Mouse (Mus musculus): ENCODE results near the gene Glyat. TPM values are rescaled to one million over a fixed set of nuclear protein-coding genes. Genes with fewer than 3 reads are reported as not detected.

Gene Glyat
- total RNA-seq, 2 experiments from 2014 or later = not detected

GRCm38 (mm10) chr19:12684638-12685037, 51.5 kb downstream of the Glyat start:
- ATAC-seq (replicated peaks; ENCODE audit: poor library complexity) = no peak

- ATAC-seq (replicated peaks; ENCODE audit: poor library complexity) = no peak
These were observed 52.1 kb downstream of the Glyat start for GRCm38 (mm10) chr19:12685231-12685630.

DNA sequence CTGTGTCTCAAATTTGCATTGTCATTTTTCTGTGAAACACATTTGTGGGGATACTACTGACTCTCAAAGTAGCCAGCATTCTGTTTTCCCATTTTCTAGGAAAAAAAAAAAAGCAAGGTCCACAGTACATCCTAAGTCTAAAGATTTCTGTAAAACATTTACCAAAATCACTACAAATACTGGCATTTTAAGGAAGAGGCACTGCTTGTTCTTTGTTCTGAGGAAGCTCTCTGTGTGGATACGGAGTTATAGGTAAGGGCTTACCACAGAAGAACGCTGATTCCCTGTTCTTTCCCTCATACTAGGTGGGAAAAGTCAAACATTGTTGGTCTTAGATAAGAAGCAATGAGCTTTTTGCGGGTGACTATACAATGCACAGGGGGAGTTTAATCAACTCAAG, 62.5 kb downstream of the Glyat start, which contains the start of gene Keg1:
Keg1 (plus strand) TSS at position 197 of the 400 bp plus-strand sequence.
- ATAC-seq (replicated peaks; ENCODE audit: poor library complexity) = no peak

DNA sequence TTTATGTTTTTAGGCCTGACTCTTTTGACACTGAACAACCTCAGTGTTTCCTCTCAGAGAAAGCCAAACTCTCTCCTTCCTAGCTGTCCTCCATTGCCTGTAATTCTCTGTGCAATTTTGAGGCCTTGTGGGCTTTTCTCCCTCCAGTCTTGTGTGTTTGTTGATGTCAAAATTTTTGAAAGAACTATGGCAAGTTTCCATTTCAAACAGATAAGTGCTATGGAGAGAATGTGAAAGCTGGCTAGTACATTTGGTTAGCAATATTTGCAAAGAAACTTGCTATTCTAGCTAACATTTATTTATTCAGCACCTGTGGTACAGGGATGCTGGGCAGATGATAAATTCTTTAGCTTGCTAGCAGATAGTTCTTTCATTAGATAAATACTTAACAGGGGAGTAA, 63.1 kb downstream of the Glyat start:
- ATAC-seq (replicated peaks; ENCODE audit: poor library complexity) = no peak

Other genes with a start within 250 kb of the Glyat start
- gene Olfr1440, start 246.0 kb upstream of the Glyat start, total RNA-seq (2015) = not detected in 2 replicates
- not detected in 2 replicates for gene Olfr1440, start 246.0 kb upstream of the Glyat start, total RNA-seq (2017)
- not detected in 2 replicates for gene Olfr1441, start 215.9 kb upstream of the Glyat start, total RNA-seq (2015)
- gene Olfr1441, start 215.9 kb upstream of the Glyat start, total RNA-seq (2017) = not detected in 2 replicates
- not detected in 2 replicates for gene Pfpl, start 205.4 kb upstream of the Glyat start, total RNA-seq (2015)
- not detected in 2 replicates for gene Pfpl, start 205.4 kb upstream of the Glyat start, total RNA-seq (2017)
- gene Mpeg1, start 172.5 kb upstream of the Glyat start, total RNA-seq (2015) = 74.6 and 105 TPM in 2 replicates
- 41.8 and 52.4 TPM in 2 replicates for gene Mpeg1, start 172.5 kb upstream of the Glyat start, total RNA-seq (2017)
- gene Dtx4, start 131.9 kb upstream of the Glyat start, total RNA-seq (2015) = 41.4 and 46.5 TPM in 2 replicates
- 38.9 and 39.0 TPM in 2 replicates for gene Dtx4, start 131.9 kb upstream of the Glyat start, total RNA-seq (2017)
- gene Fam111a, start 87.6 kb upstream of the Glyat start, total RNA-seq (2015) = 193 and 210 TPM in 2 replicates
- 232 and 248 TPM in 2 replicates for gene Fam111a, start 87.6 kb upstream of the Glyat start, total RNA-seq (2017)
- not detected in 2 replicates for gene Gm4952, start 33.3 kb upstream of the Glyat start, total RNA-seq (2015)
- gene Gm4952, start 33.3 kb upstream of the Glyat start, total RNA-seq (2017) = not detected in 2 replicates
- not detected in 2 replicates for gene Olfr1442, start 37.1 kb downstream of the Glyat start, total RNA-seq (2015)
- not detected in 2 replicates for gene Olfr1442, start 37.1 kb downstream of the Glyat start, total RNA-seq (2017)
- gene Olfr1443, start 44.8 kb downstream of the Glyat start, total RNA-seq (2015) = not detected in 2 replicates
- not detected in 2 replicates for gene Olfr1443, start 44.8 kb downstream of the Glyat start, total RNA-seq (2017)
- gene Keg1, start 62.5 kb downstream of the Glyat start, total RNA-seq (2015) = not detected in 2 replicates
- gene Keg1, start 62.5 kb downstream of the Glyat start, total RNA-seq (2017) = not detected in 2 replicates
- gene Cntf, start 132.3 kb downstream of the Glyat start, total RNA-seq (2015) = 5.2 and 5.9 TPM in 2 replicates
- gene Cntf, start 132.3 kb downstream of the Glyat start, total RNA-seq (2017) = 1.1 and 3.0 TPM in 2 replicates
- 70.4 and 79.9 TPM in 2 replicates for gene Zfp91, start 162.8 kb downstream of the Glyat start, total RNA-seq (2015)
- 85.2 and 92.8 TPM in 2 replicates for gene Zfp91, start 162.8 kb downstream of the Glyat start, total RNA-seq (2017)
- gene Lpxn, start 162.9 kb downstream of the Glyat start, total RNA-seq (2015) = 4.6 and 9.2 TPM in 2 replicates
- gene Lpxn, start 162.9 kb downstream of the Glyat start, total RNA-seq (2017) = 5.1 and 6.2 TPM in 2 replicates
- not detected in 2 replicates for gene Gm5244, start 213.4 kb downstream of the Glyat start, total RNA-seq (2015)
- gene Gm5244, start 213.4 kb downstream of the Glyat start, total RNA-seq (2017) = not detected in 2 replicates
- not detected in 2 replicates for gene Olfr1444, start 224.0 kb downstream of the Glyat start, total RNA-seq (2015)
- gene Olfr1444, start 224.0 kb downstream of the Glyat start, total RNA-seq (2017) = not detected in 2 replicates